Mouse (Mus musculus) lung, adult 18-20 months (tissue): ENCODE measurements at regions not wholly inside any gene's neighbourhood (a gene's known extent, or its start where the extent isn't known, plus 50 kb on each side); places are given as distances from the start of the nearest gene placed in this dataset.

ENCODE experiments used
- DNase-seq, 2 experiments: peaks; one replicate each; pipeline ENCODE4 v3.0.0; 2022; ENCODE audit warnings: mixed read lengths in 2 of 2

GRCm38 (mm10) chr8:15734461-15734860, 688.6 kb upstream of the BB014433 start:
- DNase-seq: no peak

DNA sequence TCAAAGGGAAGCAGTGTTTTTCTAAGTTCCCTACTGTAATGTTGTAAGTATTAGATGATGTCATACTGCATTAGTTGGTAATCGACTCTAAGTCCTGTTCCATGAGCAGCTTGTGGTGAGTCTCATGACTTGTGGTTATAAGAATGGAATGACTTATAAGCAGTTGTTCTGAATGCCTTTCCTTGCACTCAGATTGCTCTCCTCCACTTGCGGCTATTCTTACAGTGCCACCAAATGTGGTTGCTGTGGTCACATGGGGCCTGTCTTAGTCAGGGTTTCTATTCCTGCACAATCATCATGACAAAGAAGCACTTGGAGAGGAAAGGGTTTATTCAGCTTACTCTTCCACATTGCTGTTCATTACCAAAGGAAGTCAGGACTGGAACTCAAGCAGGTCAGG, 685.4 kb upstream of the BB014433 start:
- no peak for DNase-seq

- peak; percentile 7 to 15 for DNase-seq
Observed at GRCm38 (mm10) chr8:15729075-15729474, 683.2 kb upstream of the BB014433 start.

DNA sequence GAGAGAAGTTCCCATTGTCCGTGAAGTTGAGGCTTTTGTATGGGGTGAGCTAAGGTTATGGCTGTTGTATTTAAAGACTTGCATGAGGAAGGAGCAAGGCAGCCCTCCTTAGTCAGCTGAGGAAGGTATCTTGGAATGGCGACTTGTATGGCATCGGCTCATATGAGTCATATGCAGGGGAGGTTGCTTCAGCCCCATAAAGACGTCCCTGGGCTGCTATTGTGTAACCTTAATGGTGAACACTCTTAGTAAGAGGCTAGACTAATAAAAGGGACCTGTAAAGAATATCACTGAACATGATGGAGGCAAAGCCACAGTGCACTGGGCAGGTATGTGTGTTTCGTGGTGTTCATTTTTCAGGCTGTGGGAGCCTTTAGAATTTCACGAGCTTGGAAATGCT, 680.4 kb upstream of the BB014433 start:
- no peak for DNase-seq
